Mouse (Mus musculus) frontal cortex, postnatal 10 days (tissue): Measurements from ENCODE around the gene Ly75.

Experiments used
- DNase-seq, 2 experiments: peaks; one replicate each; pipeline ENCODE4 v3.0.0; 2022; ENCODE audit warnings: low spot score in 2 of 2, mixed read lengths in 1 of 2

Gene Ly75

DNA sequence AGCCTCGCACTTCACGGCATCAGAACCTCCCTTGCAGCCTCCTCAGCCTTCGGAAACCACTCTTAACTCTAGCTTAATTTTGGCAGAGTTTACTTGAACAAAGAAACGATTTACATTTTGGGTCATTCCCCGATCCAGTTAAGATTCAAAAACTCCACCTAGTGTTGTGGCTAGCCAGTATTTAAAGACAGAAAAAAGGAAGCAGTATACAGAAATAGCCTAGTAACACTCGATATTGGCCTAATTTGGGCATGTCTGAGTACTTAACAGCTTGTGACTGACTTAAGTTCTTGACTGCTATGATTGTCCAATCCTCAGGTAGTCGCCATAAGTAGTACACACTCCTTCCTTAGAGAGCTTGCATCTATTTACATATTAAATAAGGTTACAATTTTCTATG lies 56.2 kb downstream of the Ly75 start:
- DNase-seq = no peak

DNA sequence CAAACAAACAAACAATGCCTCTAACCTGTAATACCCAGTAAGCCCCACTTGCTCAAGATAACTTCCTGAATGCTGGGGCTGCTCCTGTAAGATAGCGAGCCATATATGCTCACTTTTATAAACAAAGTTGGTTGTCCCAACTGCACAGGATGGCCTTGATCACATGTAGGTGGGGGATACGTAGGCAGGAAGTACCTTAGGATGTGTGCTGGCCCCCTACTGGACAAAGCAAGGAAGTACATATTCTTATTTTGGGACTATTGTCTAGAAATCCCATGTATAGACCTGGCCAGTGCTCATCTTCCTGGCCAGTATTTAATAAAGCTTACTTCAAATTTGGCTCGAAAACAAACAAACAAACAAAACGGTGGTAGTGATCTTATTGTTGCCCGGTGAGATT lies 59.7 kb downstream of the Ly75 start:
- DNase-seq = no peak

DNA sequence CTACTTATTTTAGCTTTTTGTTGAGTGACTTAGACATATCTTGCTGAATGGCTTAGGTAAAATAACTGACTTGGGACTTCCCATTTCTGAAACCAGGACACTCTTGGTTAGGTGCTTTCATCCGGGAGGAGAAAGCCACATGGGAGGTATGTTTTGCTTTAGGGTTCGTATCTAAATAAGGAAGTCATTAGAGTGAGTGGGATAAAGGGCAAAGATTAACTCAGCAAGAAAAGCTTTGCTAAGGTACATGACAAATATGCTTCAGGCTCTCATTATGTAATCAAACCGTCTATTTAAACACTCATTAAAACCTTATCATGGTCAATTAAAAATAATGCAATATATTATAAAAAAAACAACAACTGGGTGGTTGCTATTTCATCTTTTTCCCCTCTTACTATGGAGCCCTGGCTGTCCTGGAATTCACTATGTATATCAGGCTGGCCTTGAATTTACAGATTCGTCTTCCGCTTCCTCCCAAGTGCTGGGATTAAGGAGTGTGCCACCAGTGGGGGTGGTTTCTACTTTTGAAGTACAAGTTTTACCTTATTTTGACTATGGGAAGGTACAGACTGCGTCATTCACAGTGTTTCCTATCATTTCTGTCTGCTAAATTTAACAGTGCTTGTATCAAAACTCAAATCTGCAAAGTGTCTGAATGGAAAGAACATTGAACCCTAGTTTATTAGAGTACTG lies 60.9 kb downstream of the Ly75 start:
- DNase-seq = no peak

- no peak for DNase-seq
Measured at GRCm38 (mm10) chr2:60303796-60304195, 79.3 kb downstream of the Ly75 start.

- DNase-seq = no peak
Measured at GRCm38 (mm10) chr2:60299323-60299722, 83.8 kb downstream of the Ly75 start.

- DNase-seq = no peak
Measured at GRCm38 (mm10) chr2:60298266-60298665, 84.8 kb downstream of the Ly75 start.

GRCm38 (mm10) chr2:60291381-60291780 lies 91.7 kb downstream of the Ly75 start:
- DNase-seq = no peak

GRCm38 (mm10) chr2:60289451-60289850 lies 93.7 kb downstream of the Ly75 start:
- no peak for DNase-seq

DNA sequence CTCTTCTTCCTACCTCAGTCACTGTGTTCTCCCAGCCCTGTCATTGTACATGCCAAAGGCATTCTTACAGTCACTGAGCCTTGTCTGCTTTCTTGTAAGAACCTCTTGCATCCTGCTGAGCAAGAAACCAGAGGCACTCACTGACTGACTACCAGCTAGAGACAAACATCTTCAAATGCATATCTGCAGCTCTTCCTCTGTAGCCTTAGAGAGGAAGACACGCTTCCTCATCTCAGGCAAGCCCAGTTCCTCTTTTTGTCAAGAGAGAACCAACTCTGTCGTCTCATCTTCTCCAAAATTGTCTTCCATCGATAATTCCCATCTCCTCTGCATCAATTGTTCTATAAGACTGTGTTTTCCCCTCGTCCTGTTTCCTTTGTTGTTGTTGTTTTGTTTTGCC lies 94.5 kb downstream of the Ly75 start:
- no peak for DNase-seq

DNA sequence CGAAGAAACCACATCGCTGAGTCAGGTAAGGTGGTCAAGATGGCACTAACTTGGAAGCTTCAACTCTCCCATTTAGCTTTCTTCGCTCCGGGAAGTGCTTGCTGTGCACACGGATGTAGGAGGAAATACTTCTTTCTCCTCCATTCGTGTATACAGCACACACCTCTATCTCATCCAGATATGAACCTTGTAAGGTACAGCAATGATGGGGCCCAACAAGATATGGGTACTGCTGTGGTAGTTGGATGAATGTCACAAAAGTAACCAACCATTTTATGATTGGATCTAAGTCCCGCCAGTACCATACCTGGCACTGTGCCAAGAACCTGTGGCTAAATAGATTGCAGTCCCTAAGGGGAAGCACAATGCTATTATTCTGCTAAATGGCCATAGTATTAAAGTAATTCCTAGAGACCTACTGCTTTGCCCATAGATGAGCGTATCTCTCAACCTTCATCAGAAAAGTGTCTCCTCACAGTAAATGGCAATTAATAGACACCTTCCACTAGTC lies 97.9 kb downstream of the Ly75 start:
- no peak for DNase-seq

- no peak for DNase-seq
Measured at GRCm38 (mm10) chr2:60284467-60284821, 98.7 kb downstream of the Ly75 start, which contains the start of gene Cd302. Cd302 (minus strand) TSS chr2:60284488.

DNA sequence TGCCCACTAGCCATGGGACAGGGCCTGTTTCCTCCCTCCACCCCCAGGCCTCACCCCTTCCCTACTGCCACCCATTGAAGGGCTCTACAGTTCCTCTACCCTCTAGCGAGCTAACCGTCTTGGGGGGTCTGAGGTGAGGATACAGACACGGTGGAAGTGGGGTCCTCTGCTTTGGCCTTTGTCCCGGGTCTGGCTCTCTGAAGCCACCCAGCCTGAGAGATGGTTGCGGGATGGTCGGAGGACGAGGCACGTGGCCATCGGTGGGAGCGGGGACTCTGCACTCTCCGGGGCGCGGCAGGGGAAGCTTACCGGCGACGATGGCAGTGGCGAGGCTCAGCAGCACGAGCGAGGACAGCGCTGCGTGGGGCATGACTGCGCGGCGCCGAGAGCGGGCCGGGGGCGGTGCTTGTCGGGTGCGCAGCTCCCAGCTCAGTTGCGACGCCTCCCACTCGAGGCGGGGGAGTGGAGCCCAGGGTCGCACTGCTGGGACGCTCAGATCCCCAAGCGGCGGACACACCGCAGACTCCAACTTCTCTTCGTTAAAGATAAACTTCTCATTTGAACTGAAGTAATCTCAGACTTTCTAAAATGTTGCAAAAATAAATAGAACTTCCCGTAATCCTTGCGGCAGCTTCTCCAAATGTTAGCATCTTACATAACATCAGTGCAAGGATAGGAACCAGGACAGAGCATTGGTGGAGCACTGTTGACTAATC lies 99.2 kb downstream of the Ly75 start:
- DNase-seq = peak; percentile 44 to 63

DNA sequence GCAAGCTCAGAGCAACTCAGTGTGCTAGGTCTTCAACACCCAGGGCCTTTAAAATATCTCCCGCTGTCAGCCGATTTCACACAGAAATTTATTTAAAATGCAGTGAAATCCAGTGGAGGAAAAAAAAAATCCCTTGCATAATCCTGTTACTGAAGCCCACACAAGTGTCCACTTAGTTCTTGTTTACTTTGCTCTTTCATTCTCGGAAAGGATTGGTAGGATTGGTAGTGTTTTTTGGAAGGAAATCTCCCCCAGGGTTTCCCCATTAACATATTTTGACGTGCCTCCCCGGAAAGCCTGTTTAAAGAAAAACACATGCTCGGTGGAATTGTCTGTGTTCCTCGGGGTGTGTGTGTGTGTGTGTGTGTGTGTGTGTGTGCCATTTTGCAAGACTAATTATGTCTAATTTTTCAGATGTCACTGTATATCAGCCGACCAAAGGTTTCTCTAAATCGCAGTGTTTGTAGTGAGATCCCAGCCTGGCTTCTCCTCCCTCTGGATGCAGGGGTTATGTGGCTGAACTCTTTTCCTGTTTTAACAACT lies 99.8 kb downstream of the Ly75 start:
- peak in 1 of 2 experiments; percentile 9 for DNase-seq

- no peak for DNase-seq
Measured at GRCm38 (mm10) chr2:60282625-60283024, 100.5 kb downstream of the Ly75 start.

DNA sequence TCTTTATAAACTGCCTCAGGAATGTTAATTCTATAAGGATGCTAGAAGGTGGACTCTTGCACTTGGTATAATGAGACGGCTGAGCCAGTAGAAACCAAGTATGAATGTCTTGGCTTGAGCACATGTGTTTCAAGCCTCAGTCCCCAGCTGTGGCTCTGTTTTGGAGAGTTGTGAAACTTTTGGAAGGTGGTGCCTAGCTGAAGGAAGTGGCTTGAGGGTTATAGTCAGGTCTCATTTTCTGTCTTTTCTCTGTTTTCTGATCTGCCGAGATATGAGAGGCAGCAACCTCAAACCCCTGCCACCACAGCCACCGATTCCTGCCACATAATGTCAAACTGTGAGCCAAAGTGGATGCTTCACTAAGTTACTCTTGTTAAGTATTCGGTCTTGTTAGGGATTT lies 104.5 kb downstream of the Ly75 start:
- DNase-seq = no peak

GRCm38 (mm10) chr2:60269856-60270479 lies 113.1 kb downstream of the Ly75 start:
- no peak for DNase-seq

GRCm38 (mm10) chr2:60267567-60267966 lies 115.5 kb downstream of the Ly75 start:
- DNase-seq = no peak

DNA sequence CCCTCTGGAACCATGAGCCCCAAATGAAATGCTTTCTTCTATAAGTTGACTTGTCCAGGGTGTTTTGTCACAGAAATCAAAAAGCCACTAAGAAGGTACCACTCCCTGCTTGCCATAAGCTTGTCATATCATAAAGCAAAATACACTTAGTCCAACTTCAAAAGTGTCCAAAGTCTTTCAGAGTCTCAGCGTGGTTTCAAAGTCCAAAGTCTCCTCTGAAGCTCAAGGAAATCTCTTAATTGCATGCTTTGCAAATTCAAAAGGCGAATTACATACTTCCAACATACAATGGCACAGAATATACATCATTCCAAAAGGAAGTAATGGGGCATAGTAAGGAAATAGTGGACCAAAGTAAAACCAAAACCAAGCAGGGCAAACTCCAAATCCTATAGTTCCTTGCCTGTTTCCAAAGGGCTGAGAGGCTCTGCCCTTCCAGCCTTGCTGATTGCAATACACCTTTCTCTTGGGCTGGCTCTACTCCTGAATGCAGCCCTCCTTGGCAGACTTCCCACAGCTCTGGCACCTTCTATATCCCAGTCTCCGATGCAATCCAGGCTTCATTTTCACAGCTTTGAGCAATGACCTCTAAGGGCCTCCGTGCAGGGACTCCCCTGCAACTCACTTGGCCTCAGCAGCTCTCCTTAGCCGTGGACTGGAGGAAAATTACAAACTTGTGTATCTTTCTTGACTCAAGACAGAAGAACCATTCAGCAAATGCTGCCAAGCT lies 122.3 kb downstream of the Ly75 start:
- DNase-seq = no peak

DNA sequence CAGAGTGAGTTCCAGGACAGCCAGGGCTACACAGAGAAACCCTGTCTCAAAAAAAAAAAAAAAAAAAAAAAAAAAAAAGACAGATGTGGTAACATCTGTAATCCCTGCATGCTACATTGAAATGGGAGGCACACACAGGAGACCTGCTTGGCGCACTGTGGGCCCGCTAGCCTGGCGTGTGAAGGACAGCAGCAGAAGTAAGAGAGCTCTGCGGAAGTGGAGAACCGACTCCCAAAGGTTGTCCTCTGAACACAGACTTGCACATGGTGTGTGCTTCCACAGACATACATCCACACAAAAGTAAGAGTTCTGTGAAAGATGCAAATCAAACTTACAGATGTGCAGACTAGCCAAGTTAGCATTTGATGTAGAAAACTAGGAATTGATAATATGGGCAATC lies 123.9 kb downstream of the Ly75 start:
- no peak for DNase-seq

DNA sequence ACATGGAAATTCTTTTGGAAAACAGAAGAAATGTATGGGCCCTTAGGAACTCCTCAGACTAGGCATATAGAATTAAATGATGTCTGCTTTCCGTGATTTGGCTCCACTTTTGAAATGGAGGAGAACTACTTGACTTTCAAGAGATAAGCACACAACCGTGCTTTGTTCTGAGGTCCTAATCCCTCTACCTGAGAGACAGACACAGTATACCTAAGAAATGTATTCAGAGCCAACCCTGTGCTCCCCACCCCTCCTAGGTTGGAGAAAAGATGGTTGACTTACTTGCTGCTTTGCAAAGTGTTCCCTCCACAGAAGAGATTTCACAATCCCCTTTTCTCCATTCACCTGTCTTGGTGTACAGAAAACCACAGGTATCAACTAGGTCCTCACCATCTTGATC lies 126.4 kb downstream of the Ly75 start:
- DNase-seq = no peak

DNA sequence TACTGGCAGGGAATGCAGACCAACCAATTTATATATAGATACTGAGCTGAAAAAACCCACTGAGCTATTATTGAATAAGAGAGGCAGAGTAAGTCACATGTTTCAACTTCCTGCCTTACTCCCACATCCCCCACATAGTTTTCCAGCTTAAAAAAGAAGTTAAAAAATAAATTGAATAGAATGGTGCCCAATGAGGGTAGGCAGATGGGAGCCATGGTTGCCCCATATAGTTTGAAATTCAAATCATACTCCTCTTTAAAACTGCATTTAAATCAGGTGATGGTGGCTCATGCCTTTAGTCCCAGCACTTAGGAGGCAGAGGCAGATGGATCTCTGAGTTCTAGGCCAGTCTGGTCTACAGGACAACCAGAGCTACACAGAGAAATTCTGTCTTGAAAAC lies 129.6 kb downstream of the Ly75 start:
- no peak for DNase-seq

DNA sequence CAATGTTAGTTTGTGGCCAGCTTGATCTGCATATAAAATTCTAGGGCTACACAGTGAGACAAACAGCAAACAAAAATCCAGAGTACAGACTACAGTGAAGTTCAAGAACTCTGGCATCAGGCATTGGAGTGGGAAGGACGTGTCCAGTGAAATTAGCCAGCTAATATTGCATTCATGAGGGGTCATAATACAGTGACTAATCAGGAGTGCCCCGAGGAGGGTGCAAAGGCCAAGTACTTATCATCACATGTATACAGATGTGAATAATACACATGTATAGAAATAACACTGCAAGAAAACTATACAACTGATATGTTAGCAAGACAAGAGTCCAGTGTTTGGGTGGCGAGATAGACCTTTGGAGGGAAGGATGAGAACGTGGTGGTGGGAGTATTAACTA lies 130.3 kb downstream of the Ly75 start:
- no peak for DNase-seq
